Mouse (Mus musculus) urinary bladder, postnatal 25 days (tissue): Measurements from ENCODE around the gene Gm10663.
A peak's percentile ranks its signal among the peaks of the same experiment; 100 is the strongest.

Experiments used
- DNase-seq: peaks from one replicate; pipeline ENCODE4 v3.0.0; 2022; ENCODE audit warnings: low spot score

The Gm10663 gene

DNA sequence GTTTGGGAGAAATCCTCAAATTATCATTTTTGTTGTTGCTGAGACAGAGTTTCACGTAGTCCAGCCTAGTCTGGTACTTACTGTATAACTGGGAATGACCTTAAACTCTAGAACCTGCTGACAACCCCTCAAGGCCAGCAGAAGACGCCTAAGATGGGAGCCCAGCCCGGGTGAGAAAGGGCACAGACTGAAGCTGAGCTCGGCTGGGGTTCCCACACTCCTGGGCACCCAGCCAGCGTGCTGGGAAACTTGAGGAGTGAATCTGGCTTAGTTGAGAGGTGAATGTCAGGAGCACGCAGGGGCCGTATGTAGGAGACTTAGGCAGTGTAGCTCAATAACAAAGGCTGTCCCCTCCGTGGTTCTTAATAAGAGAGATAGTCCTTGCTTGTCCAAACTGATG is 12.9 kb downstream of the Gm10663 start:
- no peak for DNase-seq

DNA sequence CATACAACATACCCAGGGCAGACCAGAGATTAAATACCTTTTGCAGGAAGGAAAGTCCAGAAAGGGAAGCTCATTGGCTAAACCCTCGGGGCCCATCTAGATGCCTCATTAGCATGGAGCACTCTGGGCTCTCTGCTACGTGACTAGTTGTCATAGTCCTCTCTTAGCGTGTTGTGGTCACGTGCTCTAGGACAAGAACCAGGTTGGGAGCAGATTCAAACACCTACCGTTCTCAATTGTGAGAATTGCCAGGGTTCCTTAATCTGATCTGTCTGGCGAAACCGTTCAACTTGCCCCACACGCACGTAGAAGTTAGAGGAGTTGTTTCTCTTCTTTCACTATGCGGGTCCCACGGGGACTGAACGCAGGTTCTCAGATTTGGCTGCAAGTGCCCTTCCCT is 13.3 kb downstream of the Gm10663 start:
- no peak for DNase-seq

DNA sequence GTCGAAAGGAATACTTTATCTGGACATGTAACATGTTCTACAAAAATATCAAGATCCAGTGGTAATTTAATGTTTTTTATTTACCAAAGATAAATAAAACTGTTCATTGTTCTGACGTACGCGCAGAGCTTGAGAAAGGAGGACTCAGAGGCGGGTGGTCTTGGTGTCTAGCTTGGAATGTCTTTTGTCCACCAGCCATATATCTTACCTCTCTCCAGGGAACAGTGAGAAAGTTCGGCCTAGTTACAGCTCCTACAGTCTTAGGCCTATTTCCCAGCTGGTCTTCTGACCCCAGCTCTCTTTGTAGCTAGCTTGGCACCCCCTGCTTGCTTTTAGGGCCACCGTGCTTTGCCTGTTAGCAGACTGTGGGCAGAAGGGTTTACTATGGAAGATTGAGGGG is 14.9 kb downstream of the Gm10663 start:
- DNase-seq: no peak

DNA sequence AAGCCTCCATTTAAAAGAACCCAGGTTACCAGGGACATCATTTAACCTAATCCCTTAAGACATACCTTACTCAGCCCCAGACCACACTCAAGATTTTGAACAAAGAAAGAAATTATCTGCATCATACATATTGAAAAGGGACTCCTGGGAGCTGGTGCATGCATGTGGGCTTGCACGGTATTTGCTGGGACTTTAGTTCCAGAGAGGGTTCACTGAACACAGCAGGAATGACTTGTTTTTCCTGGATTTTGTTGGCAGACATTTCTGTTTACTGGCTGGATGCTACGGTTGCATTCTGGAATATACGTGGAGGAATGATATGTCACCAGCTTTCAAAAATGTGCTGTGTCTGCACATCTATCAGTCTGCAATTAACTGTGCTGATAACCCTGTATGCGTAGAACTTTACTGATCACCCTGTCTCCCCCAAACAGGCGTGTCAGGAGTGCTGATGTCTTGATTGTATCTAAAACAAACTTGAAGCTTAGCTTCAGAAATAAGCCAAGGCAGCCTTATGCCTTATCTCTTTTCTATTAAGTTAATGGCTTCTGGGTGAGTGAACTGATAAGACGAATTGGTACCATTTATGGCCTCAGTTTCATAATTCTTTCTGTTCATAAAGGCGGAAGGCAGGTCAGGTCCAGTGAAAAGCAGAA is 23.1 kb downstream of the Gm10663 start:
- no peak for DNase-seq

DNA sequence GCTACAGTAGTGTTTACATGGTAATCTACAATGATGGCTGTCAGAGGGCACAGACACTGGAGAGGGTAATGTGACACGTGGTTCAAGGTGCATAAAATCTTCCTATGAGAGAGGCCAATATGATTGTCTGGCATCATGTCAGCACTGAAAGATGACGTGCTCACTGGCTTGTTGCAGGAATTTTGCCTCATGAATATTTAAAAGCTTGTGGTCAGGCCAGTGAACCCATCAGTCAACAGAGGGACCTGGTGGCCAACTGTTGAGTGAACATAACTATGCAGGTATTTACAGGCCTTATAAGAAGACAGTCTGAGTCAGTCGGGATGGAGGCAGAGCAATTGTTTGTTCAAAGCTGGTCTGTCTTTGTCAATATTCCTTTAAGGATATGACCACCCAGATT is 24.9 kb downstream of the Gm10663 start:
- no peak for DNase-seq

GRCm38 (mm10) chr8:65103632-65104031 is 28.8 kb downstream of the Gm10663 start:
- no peak for DNase-seq

GRCm38 (mm10) chr8:65104041-65104440 is 29.2 kb downstream of the Gm10663 start:
- DNase-seq: no peak

DNA sequence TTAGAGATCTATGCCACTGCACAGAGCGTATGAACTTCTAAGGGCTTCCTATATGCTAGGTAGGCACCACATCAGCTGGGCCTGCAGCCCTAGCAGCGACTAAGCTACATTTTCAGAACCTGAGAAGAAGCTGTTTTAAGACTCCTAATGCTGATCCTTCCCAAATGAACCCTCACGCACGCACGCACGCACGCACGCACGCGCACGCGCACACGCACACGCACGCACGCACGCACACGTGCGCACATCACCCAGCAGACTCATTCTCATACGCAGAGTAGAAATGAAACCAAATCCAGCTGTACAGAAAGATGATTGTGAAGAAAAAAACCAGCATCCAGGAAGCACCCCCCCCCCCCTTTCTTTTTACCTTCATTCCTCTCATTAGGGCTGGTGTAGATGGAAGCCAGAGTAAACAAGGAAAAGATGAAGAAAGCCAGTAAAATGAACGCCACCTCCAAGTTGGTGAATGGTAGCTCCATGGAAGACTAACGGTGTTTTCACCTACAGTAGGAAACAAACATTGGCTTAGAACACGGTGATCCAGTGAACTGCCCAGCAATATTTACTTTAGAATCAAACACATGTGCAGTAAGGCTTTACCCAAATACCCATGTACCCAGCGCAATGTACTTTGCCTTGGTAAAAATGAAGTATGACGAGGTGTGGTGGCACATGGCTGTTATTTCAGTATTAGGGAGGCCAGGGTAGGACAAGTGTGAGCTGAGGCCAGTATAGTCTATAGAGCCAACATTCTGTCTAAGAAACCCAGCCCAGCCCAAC is 33.3 kb downstream of the Gm10663 start:
- no peak for DNase-seq

DNA sequence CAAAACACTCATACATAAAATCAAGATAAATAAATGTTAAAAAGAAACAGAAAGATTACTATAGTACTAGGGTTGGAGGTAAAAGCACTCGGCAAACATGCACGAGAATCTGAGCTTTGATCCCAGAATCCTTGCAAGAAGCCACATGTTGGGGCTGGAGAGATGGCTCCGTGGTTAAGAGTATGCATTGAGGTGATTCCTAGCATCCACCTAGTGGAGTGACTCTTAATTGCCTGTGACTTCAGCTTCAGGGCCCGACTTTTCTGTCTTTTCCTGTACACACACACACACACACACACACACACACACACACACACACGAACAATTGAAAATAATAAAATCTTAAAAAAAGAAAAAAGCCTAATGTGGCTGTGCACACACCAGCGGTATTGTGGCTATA is 34.1 kb downstream of the Gm10663 start:
- no peak for DNase-seq

GRCm38 (mm10) chr8:65110285-65110691 is 35.5 kb downstream of the Gm10663 start:
- DNase-seq: peak; percentile 53

- no peak for DNase-seq
These were observed 37.3 kb downstream of the Gm10663 start for GRCm38 (mm10) chr8:65112092-65112491.

GRCm38 (mm10) chr8:65126014-65126413 is 51.2 kb downstream of the Gm10663 start:
- DNase-seq: no peak

GRCm38 (mm10) chr8:65126454-65126853 is 51.6 kb downstream of the Gm10663 start:
- no peak for DNase-seq
